Mouse (Mus musculus) liver, adult 2 months (tissue): ENCODE measurements around the gene Dtx3. TPM values are rescaled to one million over a fixed set of nuclear protein-coding genes. Genes with fewer than 3 reads are reported as not detected.
A peak's percentile ranks its signal among the peaks of the same experiment; 100 is the strongest.
"Not testable (repeated sequence)": the region's sequence is repeated elsewhere in the genome, so short reads cannot be mapped to it uniquely, and the experiment has no call there.

Experiments
- DNase-seq: peaks from one replicate; pipeline ENCODE4 v3.0.0-alpha.2; 2011; ENCODE audit warnings: low read depth, low spot score; ENCODE audit errors: extremely low read depth
- H3K27ac ChIP-seq: fragments of 200-500 bp; replicated peaks from 2 replicates; pipeline ENCODE4 v1.5.1; 2012; ENCODE audit warnings: low read depth, mild to moderate bottlenecking, control low read depth, inconsistent platforms, low read length; ENCODE audit not compliant: insufficient read depth
- H3K27me3 ChIP-seq: fragments of 200-500 bp; 2 replicates; pipeline ENCODE4 v1.6.1; 2012; ENCODE audit warnings: mild to moderate bottlenecking, moderate library complexity, low read length, inconsistent platforms; ENCODE audit not compliant: control insufficient read depth, insufficient read depth
- H3K36me3 ChIP-seq: fragments of 200-500 bp; 2 replicates; pipeline ENCODE4 v1.6.1; 2012; ENCODE audit warnings: low read length, inconsistent platforms; ENCODE audit not compliant: control insufficient read depth, insufficient read depth
- H3K4me1 ChIP-seq: fragments of 200-500 bp; 2 replicates; pipeline ENCODE4 v1.6.1; 2011; ENCODE audit warnings: low read length; ENCODE audit not compliant: control insufficient read depth, insufficient read depth
- H3K4me3 ChIP-seq: fragments of 200-500 bp; 2 replicates; pipeline ENCODE4 v1.5.1; 2011; ENCODE audit warnings: low read depth, mild to moderate bottlenecking, control low read depth, low read length, moderate library complexity; ENCODE audit not compliant: insufficient read depth
- H3K79me2 ChIP-seq: fragments of 200-500 bp; 2 replicates; pipeline ENCODE4 v1.6.1; 2012; ENCODE audit warnings: inconsistent platforms, mild to moderate bottlenecking, low read length, moderate library complexity; ENCODE audit not compliant: control insufficient read depth, insufficient read depth
- H3K9ac ChIP-seq: fragments of 200-500 bp; 2 replicates; pipeline ENCODE4 v1.6.1; 2012; ENCODE audit warnings: low read depth, mild to moderate bottlenecking, control low read depth, inconsistent platforms, low read length
- CTCF ChIP-seq: fragments of 200-500 bp; IDR thresholded peaks from 2 replicates; pipeline ENCODE4 v1.5.1; 2011; ENCODE audit warnings: low read depth, low read length, control low read depth
- POLR2A ChIP-seq: fragments of 200-500 bp; IDR thresholded peaks from 2 replicates; pipeline ENCODE4 v1.6.1; 2011; ENCODE audit warnings: low read length, control low read depth; ENCODE audit not compliant: insufficient read depth; ENCODE audit errors: extremely low read depth
- WGBS: fragments of 180-500 bp; shearing (Covaris S2); methylation state at CpG from one replicate; pipeline ENCODE4 v1.1.7; 2018; 5-methylcytosine and 5-hydroxymethylcytosine counted together
- polyA plus RNA-seq: library from polyadenylated mRNA; depleted of rRNA; stranded (reverse); fragments of >200 nt; gene quantifications from 2 replicates; pipeline ENCODE4 v1.2.3, GENCODE M21; 2012
- total RNA-seq: library from RNA; depleted of rRNA; stranded (reverse); fragments of >200 nt; gene quantifications from 2 replicates; pipeline ENCODE4 v1.2.3, GENCODE M21; 2014

Gene Dtx3
- total and polyA plus RNA-seq, 2 experiments, result 1.5 to 10.0 TPM

DNA sequence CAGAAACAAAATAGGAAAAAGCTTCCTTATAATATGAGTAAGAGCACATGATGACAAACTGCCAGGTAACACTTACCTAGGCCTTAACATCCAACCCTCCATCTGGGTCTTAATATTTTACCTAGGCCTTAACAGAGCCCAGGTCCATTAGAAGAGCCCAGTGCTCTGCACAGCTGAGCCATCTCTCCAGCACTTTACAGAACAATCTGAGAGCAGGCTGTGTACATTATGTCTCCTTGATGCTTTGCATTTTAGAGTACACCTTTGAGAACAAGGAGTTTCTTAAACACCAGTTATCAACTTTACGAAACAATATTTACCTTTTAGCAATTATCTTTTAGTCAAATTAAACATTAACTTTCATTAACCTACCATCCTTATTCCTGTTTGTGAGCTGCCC lies 39.4 kb downstream of the Dtx3 start:
- TF ChIP-seq CTCF (no peak), POLR2A (no peak)
- Histone ChIP-seq H3K4me3 (no peak overlapping the region), H3K27me3 (no peaks in the 10 kb centered on the region), H3K36me3 (no peaks in the 10 kb centered on the region), H3K79me2 (no peaks in the 10 kb centered on the region), H3K4me1 (peaks cover 12% of the 10 kb centered on the region), H3K27ac (peak overlapping the region; percentile 93), H3K9ac (no peak overlapping the region)
- whole genome bisulfite sequencing, result 20% methylated on average over 1 of the region's 1 CpGs
- DNase-seq, result peak; percentile 89

DNA sequence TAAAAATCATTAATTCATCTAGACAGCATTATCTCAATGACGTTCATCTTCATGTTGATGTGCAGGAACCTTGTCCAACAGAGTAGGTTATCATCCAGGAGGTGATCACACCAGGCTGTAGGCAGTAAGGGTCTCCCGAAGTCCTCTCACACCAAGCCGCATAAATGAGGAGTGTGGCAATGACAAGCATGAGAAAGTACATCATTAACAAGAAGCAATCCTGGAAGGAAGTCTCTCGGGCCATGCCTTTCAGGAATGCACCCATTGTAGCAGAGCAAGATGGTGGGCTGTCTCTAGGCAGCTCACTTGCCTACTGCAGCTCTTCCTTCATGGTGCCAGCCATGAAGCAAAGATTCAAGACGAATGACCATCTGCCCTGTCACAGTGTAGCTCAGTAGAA lies 40.9 kb downstream of the Dtx3 start:
- 68% methylated on average over 5 of the region's 5 CpGs for WGBS
- no peak for DNase-seq
- peak overlapping the region; percentile 29 for H3K27ac ChIP-seq

DNA sequence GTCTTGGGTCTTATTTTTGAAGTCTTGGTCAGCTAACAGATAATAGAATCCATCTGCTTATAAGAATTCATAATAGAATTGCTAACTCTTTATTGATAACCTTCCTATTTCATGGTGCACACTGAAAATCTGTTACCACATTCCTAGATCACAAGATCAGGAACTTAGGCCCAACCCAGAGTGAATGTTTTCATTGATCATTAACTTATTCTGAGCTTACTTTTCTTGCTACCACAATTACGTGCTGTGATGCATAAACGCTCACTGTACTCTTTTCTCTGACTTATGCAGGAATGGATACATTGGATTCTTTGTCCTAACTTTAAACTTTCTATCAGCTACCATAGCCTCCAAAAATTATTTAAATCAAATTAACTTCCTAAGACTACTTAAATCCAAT lies 41.3 kb downstream of the Dtx3 start:
- no peak for TF ChIP-seq POLR2A
- TF ChIP-seq CTCF, result no peak
- Histone ChIP-seq H3K9ac (no peak overlapping the region), H3K4me3 (no peak overlapping the region), H3K4me1 (peaks cover 16% of the 10 kb centered on the region), H3K27ac (peak overlapping the region; percentile 29; the same call in 1 of the 2 replicates), H3K79me2 (no peaks in the 10 kb centered on the region), H3K27me3 (no peaks in the 10 kb centered on the region), H3K36me3 (no peaks in the 10 kb centered on the region)
- WGBS, result 21% methylated on average over 2 of the region's 2 CpGs
- DNase-seq, result peak; percentile 89

More for the DNA sequence above, 40.9 kb downstream of the Dtx3 start:
- H3K4me3 ChIP-seq, result no peak overlapping the region
- H3K4me1 ChIP-seq, result peaks cover 16% of the 10 kb centered on the region
- no peak overlapping the region for H3K9ac ChIP-seq
- no peaks in the 10 kb centered on the region for H3K27me3 ChIP-seq
- H3K79me2 ChIP-seq, result no peaks in the 10 kb centered on the region
- H3K36me3 ChIP-seq, result no peaks in the 10 kb centered on the region
- TF ChIP-seq CTCF, result no peak
- no peak for TF ChIP-seq POLR2A

DNA sequence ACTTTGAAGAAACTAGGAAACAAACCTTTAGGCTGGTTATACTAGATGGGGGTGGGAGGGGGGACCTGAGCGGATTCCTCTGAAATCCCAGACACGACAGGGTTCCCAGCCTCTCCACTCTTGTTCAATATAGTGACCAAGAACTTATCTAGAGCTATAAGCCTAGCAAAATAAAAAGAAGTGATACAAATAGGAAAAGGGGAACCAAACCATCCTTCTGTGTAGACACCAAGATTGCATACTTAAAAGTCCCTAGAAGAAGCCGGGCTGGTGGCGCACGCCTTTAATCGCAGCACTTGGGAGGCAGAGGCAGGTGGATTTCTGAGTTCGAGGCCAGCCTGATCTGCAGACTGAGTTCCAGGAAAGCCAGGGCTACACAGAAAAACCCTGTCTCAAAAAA lies 42.2 kb downstream of the Dtx3 start:
- Histone ChIP-seq H3K36me3 (no peaks in the 10 kb centered on the region), H3K27me3 (no peaks in the 10 kb centered on the region), H3K4me3 (no peak overlapping the region), H3K9ac (no peak overlapping the region), H3K79me2 (no peaks in the 10 kb centered on the region), H3K4me1 (peaks cover 16% of the 10 kb centered on the region), H3K27ac (peak overlapping the region; percentile 29; the same call in 1 of the 2 replicates)
- no peak for TF ChIP-seq CTCF
- no peak for TF ChIP-seq POLR2A
- DNase-seq, result no peak
- whole genome bisulfite sequencing, result 91% methylated on average over 7 of the region's 7 CpGs

DNA sequence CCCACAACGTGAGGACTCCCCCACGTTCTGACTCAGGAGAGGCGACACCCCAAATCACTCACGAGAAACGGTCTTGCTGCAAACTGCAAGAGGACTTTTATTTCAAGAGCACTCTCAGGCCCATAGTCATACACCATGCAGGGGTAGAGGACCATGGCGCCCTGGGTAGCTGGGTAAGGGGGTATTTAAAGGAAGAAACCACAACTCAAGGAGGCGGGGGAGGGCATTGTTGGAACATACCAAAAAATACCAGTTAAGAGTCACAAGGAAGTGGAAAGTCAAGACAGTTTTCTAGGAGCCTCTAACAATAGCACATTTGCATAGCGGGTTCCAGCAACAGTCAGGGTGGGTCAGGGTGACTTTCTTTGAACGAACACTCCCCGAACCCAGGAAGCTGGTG lies 43.0 kb downstream of the Dtx3 start:
- Histone ChIP-seq H3K27ac (0 out of 2 replicates have a peak overlapping the region, but pooled peaks have one; percentile 9), H3K4me1 (peaks cover 16% of the 10 kb centered on the region)
- not testable (repeated sequence) for H3K9ac ChIP-seq, H3K27me3 ChIP-seq, H3K79me2 ChIP-seq, DNase-seq, H3K4me3 ChIP-seq, H3K36me3 ChIP-seq
- 91% methylated on average over 10 of the region's 10 CpGs for WGBS

DNA sequence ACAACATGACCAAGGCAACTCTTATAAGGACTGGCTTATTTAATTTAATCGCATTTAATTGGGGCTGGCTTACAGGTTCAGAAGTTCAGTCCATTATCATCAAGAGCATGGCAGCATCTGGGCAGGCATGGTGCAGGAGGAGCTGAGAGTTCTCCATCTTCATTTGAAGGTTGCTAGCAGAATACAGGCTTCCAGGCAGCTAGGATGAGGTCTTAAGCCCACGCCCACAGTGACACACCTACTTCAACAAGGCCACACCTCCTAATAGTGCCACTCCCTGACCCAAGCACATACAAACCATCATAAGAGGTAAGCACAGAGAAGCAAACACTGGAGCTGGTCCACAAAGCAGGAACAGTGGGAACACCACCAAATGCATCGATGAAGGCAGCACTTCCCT lies 44.3 kb downstream of the Dtx3 start:
- not testable (repeated sequence) for H3K36me3 ChIP-seq, H3K79me2 ChIP-seq, H3K27me3 ChIP-seq, H3K9ac ChIP-seq, H3K4me3 ChIP-seq
- Histone ChIP-seq H3K4me1 (peaks cover 19% of the 10 kb centered on the region), H3K27ac (peak overlapping the region; percentile 86)
- 47% methylated on average over 3 of the region's 3 CpGs for WGBS
- peak; percentile 72 for DNase-seq
